Mouse (Mus musculus): ENCODE measurements at regions not wholly inside any gene's neighbourhood (a gene's known extent, or its start where the extent isn't known, plus 50 kb on each side); places are given as distances from the start of the nearest gene placed in this dataset.
"Not testable (repeated sequence)": the region's sequence is repeated elsewhere in the genome, so short reads cannot be mapped to it uniquely, and the experiment has no call there.

GRCm38 (mm10) chr15:4206371-4206770, 168.9 kb upstream of the Plcxd3 start:
- CTCF ChIA-PET = no interaction called here

GRCm38 (mm10) chr15:4213371-4213770, 161.9 kb upstream of the Plcxd3 start:
- CTCF ChIA-PET = interaction anchor here (0.6 kb wide), 1 partner anchor 611 kb away, joined by 9 read pairs; no protein-coding TSS in a partner anchor

GRCm38 (mm10) chr15:4219102-4219501, 156.2 kb upstream of the Plcxd3 start:
- CTCF ChIA-PET = no interaction called here

- CTCF ChIA-PET = no interaction called here
Measured at GRCm38 (mm10) chr15:4228055-4228454, 147.2 kb upstream of the Plcxd3 start.

GRCm38 (mm10) chr15:4240649-4241048, 134.6 kb upstream of the Plcxd3 start:
- CTCF ChIA-PET = no interaction called here

GRCm38 (mm10) chr15:4247637-4248136, 127.6 kb upstream of the Plcxd3 start:
- CTCF ChIA-PET = no interaction called here

- CTCF ChIA-PET = no interaction called here
Measured at GRCm38 (mm10) chr15:4264601-4265000, 110.7 kb upstream of the Plcxd3 start.

GRCm38 (mm10) chr15:4269835-4270234, 105.5 kb upstream of the Plcxd3 start:
- CTCF ChIA-PET = no interaction called here

GRCm38 (mm10) chr15:4277011-4277410, 98.3 kb upstream of the Plcxd3 start:
- CTCF ChIA-PET = interaction anchor here (0.6 kb wide), 1 partner anchor 219 kb away, joined by 11 read pairs; no protein-coding TSS in a partner anchor

- CTCF ChIA-PET = no interaction called here
Measured at GRCm38 (mm10) chr15:4307498-4307897, 67.8 kb upstream of the Plcxd3 start.

GRCm38 (mm10) chr15:4313698-4314097, 61.6 kb upstream of the Plcxd3 start:
- CTCF ChIA-PET = not testable (repeated sequence)

GRCm38 (mm10) chr15:4315897-4316296, 59.4 kb upstream of the Plcxd3 start:
- CTCF ChIA-PET = no interaction called here
